Mouse (Mus musculus): ENCODE measurements around the gene Gm6763. TPM values are rescaled to one million over a fixed set of nuclear protein-coding genes. Genes with fewer than 3 reads are reported as not detected.
"Not testable (repeated sequence)": the region's sequence is repeated elsewhere in the genome, so short reads cannot be mapped to it uniquely, and the experiment has no call there.

Gm6763 gene
- total RNA-seq (2021) (not detected), polyA plus RNA-seq (2012; rRNA removed) (not detected in 2 replicates)
- long read RNA-seq: 0 reads

GRCm38 (mm10) chr10:104151197-104151596, at the start of gene Gm6763:
Gene Gm6763, plus strand, starts transcription at chr10:104151497.
- DNase-seq; H3K9ac ChIP-seq (ENCODE audit: low read depth, low read length); H3K4me1 ChIP-seq (ENCODE audit: control insufficient read depth, insufficient read depth, low read length); H3K27me3 ChIP-seq (ENCODE audit: control insufficient read depth, insufficient read depth, low read length); H3K36me3 ChIP-seq (ENCODE audit: control insufficient read depth, insufficient read depth, low read length); H3K4me3 ChIP-seq; intact Hi-C loops (cut with DNase I); H3K79me2 ChIP-seq (replicated peaks; ENCODE audit: control insufficient read depth, insufficient read depth, low read length); H3K27ac ChIP-seq: not testable (repeated sequence)
- no CpG with 5 or more reads among the region's 3 CpGs for WGBS

- no peak for DNase-seq
- H3K4me3 ChIP-seq: no peak overlapping the region
- TF ChIP-seq POLR2A (IDR thresholded peaks at IDR 0.05; ENCODE audit: insufficient read depth, low read depth, low read length): no peak
- TF ChIP-seq EP300 (IDR thresholded peaks at IDR 0.05; ENCODE audit: insufficient read depth, low read depth, low read length): no peak
- intact Hi-C loops (cut with DNase I): no loop called here
- H3K4me1 ChIP-seq (ENCODE audit: control insufficient read depth, insufficient read depth, low read length): no peaks in the 10 kb centered on the region
- H3K9ac ChIP-seq (ENCODE audit: low read depth, low read length): no peak overlapping the region
- no peaks in the 10 kb centered on the region for H3K27me3 ChIP-seq (ENCODE audit: control insufficient read depth, insufficient read depth, low read length)
- no peaks in the 10 kb centered on the region for H3K79me2 ChIP-seq (replicated peaks; ENCODE audit: control insufficient read depth, insufficient read depth, low read length)
- no peaks in the 10 kb centered on the region for H3K36me3 ChIP-seq (ENCODE audit: control insufficient read depth, insufficient read depth, low read length)
- 37% methylated on average over 3 of the region's 3 CpGs for WGBS
- no peak overlapping the region for H3K27ac ChIP-seq
Observed at GRCm38 (mm10) chr10:104110044-104110443, 41.3 kb upstream of the Gm6763 start.

GRCm38 (mm10) chr10:104118312-104118711, 33.0 kb upstream of the Gm6763 start:
- DNase-seq: no peak
- Histone ChIP-seq H3K4me1 (ENCODE audit: control insufficient read depth, insufficient read depth, low read length) (no peaks in the 10 kb centered on the region), H3K79me2 (replicated peaks; ENCODE audit: control insufficient read depth, insufficient read depth, low read length) (no peaks in the 10 kb centered on the region), H3K4me3 (no peak overlapping the region), H3K27ac (no peak overlapping the region), H3K27me3 (ENCODE audit: control insufficient read depth, insufficient read depth, low read length) (no peaks in the 10 kb centered on the region), H3K9ac (ENCODE audit: low read depth, low read length) (no peak overlapping the region), H3K36me3 (ENCODE audit: control insufficient read depth, insufficient read depth, low read length) (no peaks in the 10 kb centered on the region)
- TF ChIP-seq EP300 (IDR thresholded peaks at IDR 0.05; ENCODE audit: insufficient read depth, low read depth, low read length): no peak
- no peak for TF ChIP-seq CTCF (IDR thresholded peaks at IDR 0.05)
- TF ChIP-seq POLR2A (IDR thresholded peaks at IDR 0.05; ENCODE audit: insufficient read depth, low read depth, low read length): no peak
- WGBS: 35% methylated on average over 2 of the region's 2 CpGs
- intact Hi-C loops (cut with DNase I): no loop called here

GRCm38 (mm10) chr10:104142687-104143086, 8.6 kb upstream of the Gm6763 start, which contains the start of gene Gm21293:
Gene Gm21293, plus strand, starts transcription at chr10:104142987.
- H3K27ac ChIP-seq; H3K27me3 ChIP-seq (ENCODE audit: control insufficient read depth, insufficient read depth, low read length); H3K4me3 ChIP-seq; H3K36me3 ChIP-seq (ENCODE audit: control insufficient read depth, insufficient read depth, low read length); DNase-seq; intact Hi-C loops (cut with DNase I); H3K4me1 ChIP-seq (ENCODE audit: control insufficient read depth, insufficient read depth, low read length); H3K9ac ChIP-seq (ENCODE audit: low read depth, low read length); H3K79me2 ChIP-seq (replicated peaks; ENCODE audit: control insufficient read depth, insufficient read depth, low read length): not testable (repeated sequence)
- whole genome bisulfite sequencing: no CpG with 5 or more reads among the region's 3 CpGs

GRCm38 (mm10) chr10:104159706-104160105, 8.4 kb downstream of the Gm6763 start, which contains the start of gene Gm8764:
Gene Gm8764, plus strand, starts transcription at chr10:104160006.
- H3K27me3 ChIP-seq (ENCODE audit: control insufficient read depth, insufficient read depth, low read length); H3K9ac ChIP-seq (ENCODE audit: low read depth, low read length); H3K4me3 ChIP-seq; H3K36me3 ChIP-seq (ENCODE audit: control insufficient read depth, insufficient read depth, low read length); intact Hi-C loops (cut with DNase I); H3K79me2 ChIP-seq (replicated peaks; ENCODE audit: control insufficient read depth, insufficient read depth, low read length); DNase-seq; H3K4me1 ChIP-seq (ENCODE audit: control insufficient read depth, insufficient read depth, low read length); H3K27ac ChIP-seq: not testable (repeated sequence)
- no CpG with 5 or more reads among the region's 3 CpGs for WGBS

GRCm38 (mm10) chr10:104168215-104168614, 16.9 kb downstream of the Gm6763 start, which contains the start of gene Gm21304:
Gene Gm21304, plus strand, starts transcription at chr10:104168515.
- intact Hi-C loops (cut with DNase I); H3K36me3 ChIP-seq (ENCODE audit: control insufficient read depth, insufficient read depth, low read length); H3K4me3 ChIP-seq; H3K79me2 ChIP-seq (replicated peaks; ENCODE audit: control insufficient read depth, insufficient read depth, low read length); H3K9ac ChIP-seq (ENCODE audit: low read depth, low read length); H3K27me3 ChIP-seq (ENCODE audit: control insufficient read depth, insufficient read depth, low read length); H3K27ac ChIP-seq; H3K4me1 ChIP-seq (ENCODE audit: control insufficient read depth, insufficient read depth, low read length); DNase-seq: not testable (repeated sequence)
- no CpG with 5 or more reads among the region's 3 CpGs for WGBS

- H3K4me1 ChIP-seq (ENCODE audit: control insufficient read depth, insufficient read depth, low read length); H3K27ac ChIP-seq; H3K27me3 ChIP-seq (ENCODE audit: control insufficient read depth, insufficient read depth, low read length); H3K4me3 ChIP-seq; DNase-seq; H3K9ac ChIP-seq (ENCODE audit: low read depth, low read length); intact Hi-C loops (cut with DNase I); H3K79me2 ChIP-seq (replicated peaks; ENCODE audit: control insufficient read depth, insufficient read depth, low read length); H3K36me3 ChIP-seq (ENCODE audit: control insufficient read depth, insufficient read depth, low read length): not testable (repeated sequence)
- no CpG with 5 or more reads among the region's 3 CpGs for WGBS
Observed at GRCm38 (mm10) chr10:104176724-104177123, 25.4 kb downstream of the Gm6763 start, which contains the start of gene Gm21312. Gene Gm21312, plus strand, starts transcription at chr10:104177024.

GRCm38 (mm10) chr10:104185233-104185632, 33.9 kb downstream of the Gm6763 start, which contains the start of gene Gm20765:
Gene Gm20765, plus strand, starts transcription at chr10:104185533.
- DNase-seq; H3K4me3 ChIP-seq; H3K36me3 ChIP-seq (ENCODE audit: control insufficient read depth, insufficient read depth, low read length); H3K4me1 ChIP-seq (ENCODE audit: control insufficient read depth, insufficient read depth, low read length); H3K79me2 ChIP-seq (replicated peaks; ENCODE audit: control insufficient read depth, insufficient read depth, low read length); H3K9ac ChIP-seq (ENCODE audit: low read depth, low read length); H3K27ac ChIP-seq; intact Hi-C loops (cut with DNase I); H3K27me3 ChIP-seq (ENCODE audit: control insufficient read depth, insufficient read depth, low read length): not testable (repeated sequence)
- no CpG with 5 or more reads among the region's 3 CpGs for WGBS

GRCm38 (mm10) chr10:104193742-104194141, 42.4 kb downstream of the Gm6763 start, which contains the start of gene Gm4340:
Gene Gm4340, plus strand, starts transcription at chr10:104194042.
- no CpG with 5 or more reads among the region's 3 CpGs for WGBS
- H3K9ac ChIP-seq (ENCODE audit: low read depth, low read length); H3K27ac ChIP-seq; H3K4me1 ChIP-seq (ENCODE audit: control insufficient read depth, insufficient read depth, low read length); intact Hi-C loops (cut with DNase I); H3K79me2 ChIP-seq (replicated peaks; ENCODE audit: control insufficient read depth, insufficient read depth, low read length); H3K4me3 ChIP-seq; H3K27me3 ChIP-seq (ENCODE audit: control insufficient read depth, insufficient read depth, low read length); H3K36me3 ChIP-seq (ENCODE audit: control insufficient read depth, insufficient read depth, low read length); DNase-seq: not testable (repeated sequence)
